Mouse (Mus musculus) heart, embryonic 12.5 days (tissue): Measurements from ENCODE around the gene Gls. TPM values are rescaled to one million over a fixed set of nuclear protein-coding genes. Genes with fewer than 3 reads are reported as not detected.

ENCODE experiments used
- ATAC-seq: fragments of 200-750 bp; cut with Nextera tagmentation; 2 replicates; pipeline ENCODE4 v1.8.0; 2017; ENCODE audit warnings: moderate TSS enrichment, moderate library complexity; ENCODE audit not compliant: insufficient number of reproducible peaks, low FRiP score
- H3K27ac ChIP-seq: fragments of 300-500 bp; sonication (generic); 2 replicates; pipeline ENCODE4 v1.5.1; 2016; ENCODE audit warnings: mild to moderate bottlenecking, moderate library complexity; ENCODE audit not compliant: poor library complexity, severe bottlenecking
- H3K27me3 ChIP-seq: fragments of 300-500 bp; sonication (generic); replicated peaks from 2 replicates; pipeline ENCODE4 v1.6.1; 2016; ENCODE audit warnings: mild to moderate bottlenecking, moderate library complexity
- H3K36me3 ChIP-seq: fragments of 300-500 bp; sonication (generic); 2 replicates; pipeline ENCODE4 v1.6.1; 2016; ENCODE audit warnings: mild to moderate bottlenecking, moderate library complexity
- H3K4me1 ChIP-seq: fragments of 300-500 bp; sonication (generic); replicated peaks from 2 replicates; pipeline ENCODE4 v1.6.1; 2016; ENCODE audit warnings: mild to moderate bottlenecking
- H3K4me2 ChIP-seq: fragments of 300-500 bp; sonication (generic); 2 replicates; pipeline ENCODE4 v1.6.1; 2016; ENCODE audit warnings: mild to moderate bottlenecking, moderate library complexity
- H3K4me3 ChIP-seq: fragments of 300-500 bp; sonication (generic); 2 replicates; pipeline ENCODE4 v1.5.1; 2016; ENCODE audit warnings: mild to moderate bottlenecking
- H3K9ac ChIP-seq: fragments of 300-500 bp; sonication (generic); 2 replicates; pipeline ENCODE4 v1.6.1; 2016; ENCODE audit warnings: mild to moderate bottlenecking, moderate library complexity
- H3K9me3 ChIP-seq: fragments of 300-500 bp; sonication (generic); replicated peaks from 2 replicates; pipeline ENCODE4 v1.6.1; 2016; ENCODE audit warnings: mild to moderate bottlenecking, moderate library complexity
- WGBS: fragments of 180-500 bp; shearing (Covaris S2); methylation state at CpG from one replicate; pipeline ENCODE4 v1.1.7; 2016; 5-methylcytosine and 5-hydroxymethylcytosine counted together
- polyA plus RNA-seq: library from polyadenylated mRNA; unstranded; fragments of >200 nt; fragmentation: Nextera tagmentation; extraction: Ambion mirVana; gene quantifications from 2 replicates; pipeline ENCODE4 v1.2.1, GENCODE M21; 2016

Gls gene
- polyA plus RNA-seq, 1 experiment from 2014 or later: 40.8 TPM

- 86% methylated on average over 8 of the region's 8 CpGs for WGBS
- H3K36me3 ChIP-seq: peaks cover 31% of the 10 kb centered on the region
- no peak for ATAC-seq
Measured at GRCm38 (mm10) chr1:52154890-52155289, 78.1 kb downstream of the Gls start.

GRCm38 (mm10) chr1:52152936-52153335 lies 80.1 kb downstream of the Gls start:
- peaks cover 31% of the 10 kb centered on the region for H3K4me1 ChIP-seq
- no peak overlapping the region for H3K4me2 ChIP-seq
- no peaks in the 10 kb centered on the region for H3K27me3 ChIP-seq
- no peak for ATAC-seq
- H3K4me3 ChIP-seq: no peak overlapping the region
- 39% methylated on average over 3 of the region's 3 CpGs for WGBS
- H3K9ac ChIP-seq: no peak overlapping the region
- H3K36me3 ChIP-seq: peaks cover 31% of the 10 kb centered on the region
- peak overlapping the region; percentile 88 for H3K27ac ChIP-seq
- H3K9me3 ChIP-seq: no peaks in the 10 kb centered on the region

More at GRCm38 (mm10) chr1:52154890-52155289, 78.1 kb downstream of the Gls start:
- Histone ChIP-seq H3K9me3 (no peaks in the 10 kb centered on the region), H3K27me3 (no peaks in the 10 kb centered on the region), H3K9ac (no peak overlapping the region), H3K27ac (no peak overlapping the region), H3K4me3 (no peak overlapping the region), H3K4me2 (no peak overlapping the region), H3K4me1 (peaks cover 17% of the 10 kb centered on the region)

- H3K36me3 ChIP-seq: peaks cover 25% of the 10 kb centered on the region
- peak overlapping the region; percentile 88 for H3K27ac ChIP-seq
- no peak overlapping the region for H3K4me2 ChIP-seq
- no peaks in the 10 kb centered on the region for H3K9me3 ChIP-seq
- no peak overlapping the region for H3K4me3 ChIP-seq
- WGBS: 57% methylated on average over 13 of the region's 13 CpGs
- no peaks in the 10 kb centered on the region for H3K27me3 ChIP-seq
- peaks cover 35% of the 10 kb centered on the region for H3K4me1 ChIP-seq
- no peak overlapping the region for H3K9ac ChIP-seq
- ATAC-seq: peak; percentile 73
Measured at GRCm38 (mm10) chr1:52152369-52152768, 80.7 kb downstream of the Gls start.

DNA sequence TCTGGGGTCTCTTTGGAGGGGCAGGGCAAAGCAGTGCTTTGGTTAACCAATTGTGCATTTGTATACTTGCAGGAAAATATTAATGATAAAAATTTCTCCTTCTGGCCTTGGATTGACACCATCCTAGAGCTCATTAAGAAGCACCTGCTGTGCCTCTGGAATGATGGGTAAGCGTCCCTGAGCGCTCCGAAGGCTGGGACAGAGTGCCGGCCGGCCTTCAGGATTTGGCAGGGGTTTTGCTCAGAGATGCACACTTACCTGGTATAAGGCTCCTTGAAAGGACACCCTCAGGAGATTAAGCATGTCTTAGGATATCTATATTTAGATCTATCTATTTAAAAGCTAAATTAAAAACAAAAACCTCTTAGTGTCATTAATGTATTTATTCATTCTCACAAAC lies 81.9 kb downstream of the Gls start:
- 87% methylated on average over 5 of the region's 5 CpGs for whole genome bisulfite sequencing
- Histone ChIP-seq H3K4me1 (peaks cover 37% of the 10 kb centered on the region), H3K27me3 (no peaks in the 10 kb centered on the region), H3K9me3 (no peaks in the 10 kb centered on the region), H3K36me3 (peaks cover 21% of the 10 kb centered on the region), H3K27ac (peak overlapping the region; percentile 73; the same call in 1 of the 2 replicates), H3K4me2 (no peak overlapping the region; the same call in 1 of the 2 replicates), H3K4me3 (no peak overlapping the region), H3K9ac (no peak overlapping the region)
- no peak for ATAC-seq

DNA sequence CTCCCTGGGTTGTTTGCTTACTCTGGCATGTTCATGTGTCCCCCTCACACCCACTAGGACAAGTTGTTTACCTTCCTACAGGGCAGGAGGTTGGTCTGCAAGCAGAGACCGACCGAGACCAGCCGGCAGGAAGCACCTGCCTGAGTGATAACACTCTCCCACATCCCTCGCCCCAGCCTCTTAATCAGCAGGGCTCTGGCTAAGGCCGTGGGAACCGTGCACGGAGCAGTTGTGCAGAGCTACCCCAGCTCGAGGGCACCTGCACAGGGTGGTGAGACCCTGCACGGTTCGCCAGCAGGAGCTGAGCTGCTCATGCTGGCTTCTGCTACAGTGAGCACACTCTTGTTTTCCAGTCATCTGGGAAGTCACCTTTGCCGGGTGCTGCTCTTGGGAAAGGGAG lies 82.4 kb downstream of the Gls start:
- 25% methylated on average over 11 of the region's 11 CpGs for WGBS
- Histone ChIP-seq H3K27ac (peak overlapping the region; percentile 73; the same call in 1 of the 2 replicates), H3K36me3 (peaks cover 21% of the 10 kb centered on the region)

GRCm38 (mm10) chr1:52149934-52150346 lies 83.1 kb downstream of the Gls start:
- Histone ChIP-seq H3K9me3 (no peaks in the 10 kb centered on the region), H3K9ac (no peak overlapping the region), H3K4me3 (no peak overlapping the region), H3K4me1 (peaks cover 37% of the 10 kb centered on the region), H3K36me3 (peaks cover 18% of the 10 kb centered on the region), H3K27ac (peak overlapping the region; percentile 73), H3K27me3 (no peaks in the 10 kb centered on the region), H3K4me2 (no peak overlapping the region)
- 0 out of 2 replicates have a peak, but pooled peaks have one; percentile 14 for ATAC-seq
- WGBS: 41% methylated on average over 9 of the region's 9 CpGs

More for the DNA sequence above, 82.4 kb downstream of the Gls start:
- H3K27me3 ChIP-seq: no peaks in the 10 kb centered on the region
- peak; percentile 85 for ATAC-seq
- peak overlapping the region; percentile 3; the same call in 1 of the 2 replicates for H3K4me2 ChIP-seq
- peaks cover 37% of the 10 kb centered on the region for H3K4me1 ChIP-seq
- no peak overlapping the region for H3K4me3 ChIP-seq
- H3K9ac ChIP-seq: no peak overlapping the region
- no peaks in the 10 kb centered on the region for H3K9me3 ChIP-seq

- Histone ChIP-seq H3K4me3 (no peak overlapping the region), H3K9ac (no peak overlapping the region), H3K27me3 (no peaks in the 10 kb centered on the region), H3K9me3 (no peaks in the 10 kb centered on the region), H3K36me3 (peaks cover 19% of the 10 kb centered on the region), H3K27ac (no peak overlapping the region), H3K4me2 (no peak overlapping the region), H3K4me1 (peaks cover 37% of the 10 kb centered on the region)
- no peak for ATAC-seq
- 60% methylated on average over 7 of the region's 7 CpGs for WGBS
Measured at GRCm38 (mm10) chr1:52148696-52149095, 84.3 kb downstream of the Gls start.

GRCm38 (mm10) chr1:52148178-52148577 lies 84.9 kb downstream of the Gls start:
- ATAC-seq: no peak
- Histone ChIP-seq H3K36me3 (peaks cover 21% of the 10 kb centered on the region), H3K9me3 (no peaks in the 10 kb centered on the region), H3K4me1 (peaks cover 40% of the 10 kb centered on the region), H3K9ac (no peak overlapping the region), H3K4me3 (no peak overlapping the region), H3K27ac (no peak overlapping the region), H3K4me2 (no peak overlapping the region), H3K27me3 (no peaks in the 10 kb centered on the region)
- 39% methylated on average over 7 of the region's 7 CpGs for WGBS

- H3K36me3 ChIP-seq: peaks cover 21% of the 10 kb centered on the region
- H3K4me3 ChIP-seq: no peak overlapping the region
- H3K9me3 ChIP-seq: no peaks in the 10 kb centered on the region
- peaks cover 41% of the 10 kb centered on the region for H3K4me1 ChIP-seq
- H3K4me2 ChIP-seq: no peak overlapping the region
- H3K27me3 ChIP-seq: no peaks in the 10 kb centered on the region
- H3K27ac ChIP-seq: no peak overlapping the region
- 80% methylated on average over 2 of the region's 2 CpGs for WGBS
- no peak for ATAC-seq
- H3K9ac ChIP-seq: no peak overlapping the region
Measured at GRCm38 (mm10) chr1:52147431-52147830, 85.6 kb downstream of the Gls start.

DNA sequence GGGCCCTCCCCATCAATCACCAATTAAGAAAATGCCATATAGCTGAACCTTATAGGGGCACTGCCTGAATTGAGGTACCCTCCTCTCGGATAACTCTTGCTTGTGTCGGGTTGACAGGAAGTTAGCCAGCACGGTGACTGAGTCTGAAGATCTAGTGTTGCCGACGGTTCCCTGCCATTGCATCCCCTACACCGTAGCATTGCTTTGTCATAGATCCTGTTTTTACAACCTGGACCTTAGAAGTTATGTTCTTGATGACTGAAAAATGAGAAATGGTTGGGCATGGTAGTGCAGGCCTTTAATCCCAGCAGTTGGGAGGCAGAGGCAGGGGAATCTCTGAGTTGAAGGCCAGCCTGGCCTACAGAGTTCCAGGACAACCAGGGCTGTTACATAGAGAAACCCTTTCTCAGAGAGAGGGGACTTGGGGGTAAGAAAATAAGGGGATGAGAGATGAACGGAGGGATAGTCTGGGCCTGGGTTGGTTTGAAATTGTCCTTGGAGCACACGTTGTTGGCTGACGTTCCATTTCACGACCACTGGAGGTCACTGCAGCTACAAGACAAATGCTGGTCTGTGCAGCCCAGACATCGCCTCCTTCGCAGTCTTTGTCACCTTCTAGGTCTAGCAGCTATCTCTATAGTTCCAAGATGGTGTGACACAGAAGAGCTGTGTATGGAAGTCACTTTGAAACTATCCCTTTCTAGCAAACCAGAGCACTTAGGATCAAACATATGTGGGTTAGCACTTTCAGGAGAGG lies 86.6 kb downstream of the Gls start:
- Histone ChIP-seq H3K9ac (no peak overlapping the region), H3K4me3 (no peak overlapping the region), H3K4me1 (peaks cover 50% of the 10 kb centered on the region), H3K36me3 (peaks cover 15% of the 10 kb centered on the region), H3K9me3 (no peaks in the 10 kb centered on the region), H3K27ac (no peak overlapping the region), H3K27me3 (no peaks in the 10 kb centered on the region), H3K4me2 (no peak overlapping the region)
- no peak; the same call in 1 of the 2 replicates for ATAC-seq
- 46% methylated on average over 12 of the region's 12 CpGs for WGBS

- H3K4me3 ChIP-seq: no peak overlapping the region
- H3K27me3 ChIP-seq: no peaks in the 10 kb centered on the region
- H3K9ac ChIP-seq: no peak overlapping the region
- H3K4me1 ChIP-seq: peaks cover 40% of the 10 kb centered on the region
- H3K27ac ChIP-seq: 0 out of 2 replicates have a peak overlapping the region, but pooled peaks have one; percentile 3
- H3K4me2 ChIP-seq: no peak overlapping the region
- H3K36me3 ChIP-seq: peaks cover 17% of the 10 kb centered on the region
- no peaks in the 10 kb centered on the region for H3K9me3 ChIP-seq
- 78% methylated on average over 10 of the region's 10 CpGs for WGBS
- no peak for ATAC-seq
Measured at GRCm38 (mm10) chr1:52144907-52145306, 88.1 kb downstream of the Gls start.
